Mouse (Mus musculus) gastrocnemius, adult 2 months (tissue): ENCODE data around the gene Nkap. TPM values are rescaled to one million over a fixed set of nuclear protein-coding genes. Genes with fewer than 3 reads are reported as not detected.
"Not testable (repeated sequence)": the region's sequence is repeated elsewhere in the genome, so short reads cannot be mapped to it uniquely, and the experiment has no call there.

ENCODE experiments used
- DNase-seq: peaks from one replicate; pipeline ENCODE4 v3.0.0; 2022
- H3K27ac ChIP-seq: fragments of 200-600 bp; 2 replicates; pipeline ENCODE4 v1.8.1; 2022; ENCODE audit warnings: mild to moderate bottlenecking
- H3K4me3 ChIP-seq: fragments of 200-600 bp; 2 replicates; pipeline ENCODE4 v1.8.1; 2022; ENCODE audit warnings: mild to moderate bottlenecking, moderate library complexity
- CTCF ChIP-seq: fragments of 200-600 bp; IDR thresholded peaks from 2 replicates; pipeline ENCODE4 v1.8.1; 2022; ENCODE audit warnings: antibody characterized with exemption, mild to moderate bottlenecking, moderate library complexity
- intact Hi-C: fragments of 180-260 bp; cut with DNase I; formaldehyde crosslinking; loops from one replicate; pipeline ENCODE4 v1.15.1; 2025
- total RNA-seq, 2 experiments: library from RNA; stranded (reverse); gene quantifications; 2 replicates each; pipeline ENCODE4 v1.2.3; 2021

Nkap gene
- total RNA-seq, 2 experiments from 2014 or later = 6.1 to 10.1 TPM

GRCm38 (mm10) chrX:37110193-37110880 lies 16.3 kb upstream of the Nkap start, which contains the start of gene Upf3b:
Upf3b (minus strand) TSS chrX:37110322.
- H3K4me3 ChIP-seq = peak within 1 kb of the TSS; percentile 83
- no peak for TF ChIP-seq CTCF
- peak; percentile 94 for DNase-seq
- peak within 1 kb of the TSS; percentile 92 for H3K27ac ChIP-seq
- intact Hi-C loops = no loop called here

DNA sequence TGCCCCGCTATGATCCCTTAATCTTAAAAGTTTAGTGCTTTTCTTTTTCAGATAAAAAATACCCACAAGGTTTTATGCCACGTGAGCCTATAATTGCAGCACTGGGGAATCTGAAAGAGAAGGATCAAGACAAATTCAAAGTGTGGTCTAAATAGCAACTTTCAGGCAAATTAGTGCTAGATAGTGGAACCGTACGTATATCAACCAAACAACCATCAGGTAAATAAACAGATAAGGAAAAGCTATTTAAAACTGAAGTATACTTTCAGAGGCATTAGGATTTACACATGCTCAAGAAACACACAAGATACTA lies 15.8 kb upstream of the Nkap start:
- DNase-seq = no peak
- TF ChIP-seq CTCF = no peak
- Histone ChIP-seq H3K4me3 (peak overlapping the region; percentile 83), H3K27ac (peak overlapping the region; percentile 41; the same call in 1 of the 2 replicates)
- intact Hi-C loops = no loop called here

GRCm38 (mm10) chrX:37117085-37117484 lies 9.5 kb upstream of the Nkap start:
- intact Hi-C loops = no loop called here
- H3K4me3 ChIP-seq = no peak overlapping the region
- H3K27ac ChIP-seq = no peak overlapping the region
- no peak for DNase-seq
- TF ChIP-seq CTCF = no peak

GRCm38 (mm10) chrX:37119585-37119984 lies 7.0 kb upstream of the Nkap start:
- DNase-seq = no peak
- intact Hi-C loops = no loop called here
- Histone ChIP-seq H3K27ac (no peak overlapping the region), H3K4me3 (no peak overlapping the region)
- TF ChIP-seq CTCF = no peak

- no peak overlapping the region for H3K4me3 ChIP-seq
- H3K27ac ChIP-seq = no peak overlapping the region
- intact Hi-C loops = no loop called here
- no peak for DNase-seq
- TF ChIP-seq CTCF = no peak
Measured at GRCm38 (mm10) chrX:37120212-37120611, 6.4 kb upstream of the Nkap start.

DNA sequence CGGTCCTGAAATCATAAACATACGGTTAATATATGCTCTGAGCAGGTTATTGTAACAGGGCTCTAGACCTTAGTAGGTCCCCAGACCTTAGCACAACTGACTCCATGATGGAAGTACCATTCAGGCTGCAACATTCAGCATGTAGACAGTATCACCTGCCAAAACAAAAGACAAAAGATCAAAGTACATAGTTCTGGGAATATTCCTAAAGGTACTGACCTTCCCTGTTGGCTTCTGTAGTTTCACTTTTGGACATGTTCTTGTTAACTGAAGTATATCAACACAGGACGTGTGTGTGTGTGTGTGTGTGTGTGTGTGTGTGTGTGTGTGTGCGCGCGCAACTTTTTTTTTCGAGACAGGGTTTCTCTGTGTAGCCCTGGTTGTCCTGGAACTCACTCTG lies 1.1 kb upstream of the Nkap start:
- no peak overlapping the region for H3K27ac ChIP-seq
- no peak overlapping the region for H3K4me3 ChIP-seq
- no peak for TF ChIP-seq CTCF
- intact Hi-C loops = no loop called here
- DNase-seq = no peak

GRCm38 (mm10) chrX:37141732-37142131 lies 15.1 kb downstream of the Nkap start:
- TF ChIP-seq CTCF = no peak
- no peak overlapping the region for H3K27ac ChIP-seq
- intact Hi-C loops = no loop called here

GRCm38 (mm10) chrX:37144498-37144897 lies 17.9 kb downstream of the Nkap start:
- intact Hi-C loops, DNase-seq, H3K4me3 ChIP-seq, H3K27ac ChIP-seq: not testable (repeated sequence)

More at GRCm38 (mm10) chrX:37141732-37142131, 15.1 kb downstream of the Nkap start:
- DNase-seq = no peak
- H3K4me3 ChIP-seq = no peak overlapping the region

GRCm38 (mm10) chrX:37144954-37145353 lies 18.4 kb downstream of the Nkap start:
- Histone ChIP-seq H3K27ac (no peak overlapping the region), H3K4me3 (no peak overlapping the region)
- no peak for DNase-seq

DNA sequence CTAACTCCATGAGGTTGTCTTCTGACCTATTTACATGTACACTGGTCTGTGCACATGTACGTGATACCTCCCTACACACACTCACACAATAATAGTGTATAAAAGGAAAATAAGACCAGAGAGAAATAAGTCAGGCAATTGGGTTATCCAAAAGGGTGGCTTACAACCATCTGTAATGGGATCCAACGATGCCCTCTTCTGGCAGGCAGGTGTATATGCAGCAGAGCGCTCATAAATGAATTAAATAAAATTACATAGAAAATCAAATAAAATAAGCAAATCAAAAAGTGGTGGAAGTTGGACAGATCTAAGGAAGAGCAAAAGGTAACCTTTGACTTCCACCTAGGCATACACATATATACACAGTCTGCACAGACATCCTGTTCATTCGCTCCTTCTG lies 31.2 kb downstream of the Nkap start:
- DNase-seq = no peak
- peak; percentile 46 for TF ChIP-seq CTCF
- intact Hi-C loops = no loop called here
- Histone ChIP-seq H3K27ac (no peak overlapping the region), H3K4me3 (no peak overlapping the region)

More at GRCm38 (mm10) chrX:37144954-37145353, 18.4 kb downstream of the Nkap start:
- intact Hi-C loops = no loop called here
- no peak; the same call in 1 of the 2 replicates for TF ChIP-seq CTCF

DNA sequence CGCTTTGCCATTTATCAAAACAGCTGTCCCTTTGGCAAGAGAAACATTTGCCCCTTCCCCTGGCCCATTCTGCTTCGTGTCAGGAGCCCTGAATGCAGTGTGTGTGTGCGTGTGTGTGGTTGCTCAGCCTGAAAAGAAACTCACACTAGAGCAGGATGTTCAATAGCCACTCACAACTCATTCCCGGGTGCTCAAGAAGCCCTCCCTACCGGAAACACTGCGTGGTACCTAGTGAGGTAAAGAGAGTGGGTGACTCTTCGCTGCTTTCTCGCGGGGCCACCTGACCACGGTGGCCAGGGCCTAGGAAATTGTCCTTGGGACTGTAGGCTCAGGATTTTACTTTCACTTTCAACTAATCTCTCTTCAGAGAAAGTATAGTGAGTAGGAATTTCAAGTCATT lies 34.6 kb downstream of the Nkap start:
- TF ChIP-seq CTCF = no peak
- intact Hi-C loops = no loop called here
- DNase-seq = no peak

DNA sequence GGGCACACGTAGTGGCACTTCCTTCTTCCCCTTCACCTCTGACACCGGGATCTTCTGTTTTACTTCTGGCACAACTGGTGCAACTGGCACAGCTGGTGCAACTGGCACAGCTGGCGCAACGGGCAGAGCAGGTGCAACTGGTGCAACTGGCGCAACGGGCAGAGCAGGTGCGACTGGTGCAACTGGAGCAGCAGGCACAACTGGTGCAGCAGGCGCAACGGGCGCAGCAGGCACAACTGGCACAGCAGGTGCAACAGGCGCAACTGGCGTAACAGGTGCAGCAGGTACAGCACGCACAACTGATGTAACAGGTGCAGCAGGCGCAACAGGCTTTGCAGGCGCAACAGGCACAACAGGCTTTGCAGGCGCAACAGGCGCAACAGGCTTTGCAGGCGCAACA lies 36.5 kb downstream of the Nkap start:
- Histone ChIP-seq H3K27ac (no peak overlapping the region), H3K4me3 (no peak overlapping the region)
- no peak for DNase-seq
- TF ChIP-seq CTCF = no peak
- intact Hi-C loops = no loop called here

More for the DNA sequence above, 34.6 kb downstream of the Nkap start:
- no peak overlapping the region for H3K27ac ChIP-seq
- no peak overlapping the region for H3K4me3 ChIP-seq

GRCm38 (mm10) chrX:37167085-37167484 lies 40.5 kb downstream of the Nkap start:
- Histone ChIP-seq H3K27ac (no peak overlapping the region), H3K4me3 (no peak overlapping the region)
- DNase-seq = no peak
- peak; percentile 74 for TF ChIP-seq CTCF
- intact Hi-C loops = no loop called here

DNA sequence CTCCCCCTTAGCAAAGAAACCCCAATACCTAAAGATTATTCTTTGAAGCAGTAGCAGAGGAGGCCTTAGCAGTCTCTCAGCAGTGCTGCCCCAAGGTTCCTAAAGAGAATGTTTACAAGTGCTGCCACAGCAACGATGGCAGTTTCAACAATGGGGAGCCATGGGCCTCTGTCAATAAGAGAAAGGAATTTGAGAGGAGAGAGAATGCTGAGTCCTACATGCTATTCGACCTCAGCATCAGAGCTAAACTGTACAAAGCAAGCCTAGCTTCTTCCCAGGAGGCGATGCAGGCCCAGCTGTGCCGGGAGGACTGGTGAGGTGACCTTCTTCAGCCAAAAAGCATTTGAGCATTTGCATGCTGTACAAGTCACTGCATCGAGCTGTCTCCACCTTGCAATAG lies 42.1 kb downstream of the Nkap start, which contains the start of gene Akap14:
Gene Akap14, minus strand, starts transcription at position 101 of the 400 bp plus-strand sequence.
- Histone ChIP-seq H3K4me3 (no peak within 1 kb of the TSS), H3K27ac (no peak within 1 kb of the TSS)
- DNase-seq = no peak
- TF ChIP-seq CTCF = no peak
- intact Hi-C loops = no loop called here

DNA sequence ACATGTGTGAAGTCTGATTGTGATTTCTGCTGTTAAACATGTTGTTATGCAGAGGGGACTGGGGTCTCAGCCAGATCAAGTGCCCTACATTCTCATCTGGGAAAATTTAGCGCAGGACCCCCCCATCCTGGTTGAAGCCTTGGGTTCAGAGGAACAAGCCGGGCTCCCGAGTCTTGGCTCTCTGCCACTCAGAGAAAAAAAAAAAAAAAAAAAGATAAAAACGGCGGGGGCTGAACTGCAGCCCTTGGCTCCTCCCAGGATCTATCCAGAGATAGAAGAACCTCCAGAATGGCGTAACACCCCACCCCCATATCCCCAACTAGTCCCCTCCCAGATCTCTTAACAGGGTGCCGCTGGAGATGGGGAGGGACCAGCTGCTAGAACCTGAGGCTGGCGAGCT lies 57.8 kb downstream of the Nkap start:
- DNase-seq, H3K4me3 ChIP-seq, H3K27ac ChIP-seq, intact Hi-C loops: not testable (repeated sequence)
